Mouse (Mus musculus) cerebellum, adult 2 months (tissue): ENCODE results near the gene Ints4. TPM values are rescaled to one million over a fixed set of nuclear protein-coding genes. Genes with fewer than 3 reads are reported as not detected.
"Not testable (repeated sequence)": the region's sequence is repeated elsewhere in the genome, so short reads cannot be mapped to it uniquely, and the experiment has no call there.

ENCODE experiments used
- DNase-seq, 2 experiments: peaks; one replicate each; pipeline ENCODE4 v3.0.0; 2021
- H3K27ac ChIP-seq: fragments of 200-500 bp; 2 replicates; pipeline ENCODE4 v1.5.1; 2012; ENCODE audit warnings: low read length, control low read depth, inconsistent platforms; ENCODE audit not compliant: insufficient read depth
- H3K27me3 ChIP-seq: fragments of 200-500 bp; 2 replicates; pipeline ENCODE4 v1.6.1; 2012; ENCODE audit warnings: inconsistent platforms, mild to moderate bottlenecking, low read length, moderate library complexity; ENCODE audit not compliant: control insufficient read depth, insufficient read depth
- H3K4me1 ChIP-seq: fragments of 200-500 bp; 2 replicates; pipeline ENCODE4 v1.6.1; 2011; ENCODE audit warnings: low read length; ENCODE audit not compliant: control insufficient read depth, insufficient read depth
- H3K4me3 ChIP-seq: fragments of 200-500 bp; replicated peaks from 2 replicates; pipeline ENCODE3; 2011; ENCODE audit warnings: mild to moderate bottlenecking, low read depth, low read length, control low read depth; ENCODE audit not compliant: insufficient read depth
- CTCF ChIP-seq: fragments of 200-500 bp; IDR thresholded peaks from 2 replicates; pipeline ENCODE4 v1.5.1; 2011; ENCODE audit warnings: low read depth, mild to moderate bottlenecking, control low read depth, low read length, moderate library complexity, borderline replicate concordance; ENCODE audit not compliant: insufficient read depth
- POLR2A ChIP-seq: fragments of 200-500 bp; IDR thresholded peaks from 2 replicates; pipeline ENCODE4 v1.6.1; 2011; ENCODE audit warnings: low read length, control low read depth, borderline replicate concordance; ENCODE audit not compliant: insufficient read depth
- WGBS: fragments of 180-500 bp; shearing (Covaris S2); methylation state at CpG from one replicate; pipeline ENCODE4 v1.1.7; 2018; 5-methylcytosine and 5-hydroxymethylcytosine counted together
- polyA plus RNA-seq: library from polyadenylated mRNA; depleted of rRNA; stranded (reverse); fragments of >200 nt; gene quantifications from 2 replicates; pipeline ENCODE4 v1.2.3, GENCODE M21; 2012; rRNA removed

Ints4 gene
- polyA plus RNA-seq = 67.0 and 72.2 TPM in 2 replicates

DNA sequence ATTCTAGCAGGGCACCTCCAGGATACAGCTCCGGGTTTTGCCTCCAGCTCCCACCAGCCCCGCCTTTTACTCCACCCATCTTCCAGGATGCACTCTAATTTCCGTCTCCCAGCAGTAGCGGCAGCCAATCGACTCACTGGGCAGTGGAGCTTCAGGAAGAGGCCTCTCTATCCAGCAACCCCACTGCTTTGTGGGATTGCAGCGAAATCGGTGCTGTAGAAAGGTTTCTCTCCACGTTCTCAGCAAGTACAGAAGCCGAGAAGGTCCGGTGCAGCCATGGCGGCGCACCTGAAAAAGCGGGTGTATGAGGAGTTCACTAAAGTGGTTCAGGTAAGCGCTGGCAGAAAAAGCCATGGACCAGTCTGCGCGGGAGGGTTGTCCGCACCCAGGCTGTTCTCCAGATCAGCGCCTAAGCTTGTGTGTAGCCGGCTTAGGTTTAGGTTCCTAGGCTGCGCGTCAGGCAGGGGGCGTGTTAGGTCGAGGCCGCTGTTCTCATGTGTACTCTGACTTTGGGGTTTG, at the start of gene Ints4:
Ints4 (plus strand) TSS at position 136 of the 519 bp plus-strand sequence.
- no peaks in the 10 kb centered on the region for H3K27me3 ChIP-seq
- 1% methylated on average over 24 of the region's 24 CpGs for WGBS
- no peaks in the 10 kb centered on the region for H3K4me1 ChIP-seq
- H3K27ac ChIP-seq = peak within 1 kb of the TSS; percentile 49; the same call in 1 of the 2 replicates
- DNase-seq = peak; percentile 93 to 97
- peak within 1 kb of the TSS; percentile 90 for H3K4me3 ChIP-seq
- TF ChIP-seq POLR2A (peak; percentile 43; the same call in 1 of the 2 replicates), CTCF (0 out of 2 replicates have a peak, but pooled peaks have one; percentile 0)

DNA sequence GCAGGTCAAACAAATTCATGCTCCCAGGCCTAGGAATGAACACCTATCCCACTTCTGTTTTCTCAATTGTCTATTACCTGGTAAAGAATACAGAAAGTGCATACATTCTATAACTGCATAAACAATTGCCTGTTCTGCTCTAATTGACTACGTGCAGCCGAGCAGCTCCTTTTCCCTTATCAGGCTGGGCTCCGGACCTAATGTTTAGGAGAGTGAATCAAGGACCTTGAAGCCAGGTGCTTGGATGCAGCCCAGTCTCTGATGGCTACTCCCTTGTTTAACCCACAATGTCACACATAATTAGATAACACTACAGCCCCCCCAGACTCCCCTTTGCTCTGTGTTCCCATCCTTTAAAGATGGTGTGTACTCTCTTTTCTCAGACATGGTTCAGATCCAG, 47.2 kb upstream of the Ints4 start:
- H3K4me3 ChIP-seq, H3K4me1 ChIP-seq, H3K27me3 ChIP-seq, H3K27ac ChIP-seq, DNase-seq: not testable (repeated sequence)
- 69% methylated on average over 3 of the region's 3 CpGs for whole genome bisulfite sequencing

DNA sequence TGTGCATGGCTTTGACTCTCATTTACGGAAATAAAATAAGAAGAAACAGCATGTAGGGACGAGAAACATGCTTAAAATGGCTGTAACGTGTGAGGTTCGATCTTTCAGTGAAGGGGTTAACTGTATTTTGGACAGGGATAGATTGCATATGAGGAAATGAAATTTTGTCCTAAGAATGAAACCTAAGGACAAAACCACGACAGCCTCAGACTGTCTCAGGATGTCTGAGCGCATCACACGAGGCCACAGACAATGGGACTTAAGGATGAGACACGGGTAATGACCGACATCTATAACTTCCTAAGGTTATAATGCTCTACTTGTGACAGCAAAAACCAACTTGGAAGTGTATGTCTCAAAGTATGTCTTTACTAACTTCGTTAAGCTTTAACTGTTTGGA, 46.2 kb upstream of the Ints4 start:
- TF ChIP-seq POLR2A (no peak), CTCF (no peak)
- Histone ChIP-seq H3K4me3 (no peak overlapping the region), H3K27me3 (no peaks in the 10 kb centered on the region), H3K4me1 (no peaks in the 10 kb centered on the region), H3K27ac (no peak overlapping the region)
- WGBS = 88% methylated on average over 10 of the region's 10 CpGs
- DNase-seq = no peak

DNA sequence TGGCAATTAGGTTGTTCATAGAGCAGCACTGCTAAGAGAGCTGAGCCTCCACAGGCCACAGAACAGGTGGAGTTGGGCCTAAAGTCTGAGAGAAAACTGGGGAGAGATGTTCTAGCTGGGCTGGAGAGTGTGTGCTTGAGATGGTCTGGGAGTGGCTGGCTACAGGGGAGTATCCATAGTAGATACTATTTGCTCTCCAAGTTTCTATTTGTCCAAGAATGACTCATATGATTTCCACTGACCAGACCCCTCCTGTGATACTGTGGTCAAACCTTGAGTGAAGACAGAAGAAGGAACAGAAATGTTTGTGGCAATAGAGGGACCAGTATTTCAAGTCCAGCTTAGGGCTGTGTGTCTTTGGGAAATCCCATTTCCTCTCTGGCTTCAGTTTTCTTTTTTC, 41.8 kb upstream of the Ints4 start:
- H3K27ac ChIP-seq = no peak overlapping the region
- no peak overlapping the region for H3K4me3 ChIP-seq
- TF ChIP-seq POLR2A (no peak), CTCF (no peak)
- no peaks in the 10 kb centered on the region for H3K4me1 ChIP-seq
- H3K27me3 ChIP-seq = no peaks in the 10 kb centered on the region
- DNase-seq = no peak

DNA sequence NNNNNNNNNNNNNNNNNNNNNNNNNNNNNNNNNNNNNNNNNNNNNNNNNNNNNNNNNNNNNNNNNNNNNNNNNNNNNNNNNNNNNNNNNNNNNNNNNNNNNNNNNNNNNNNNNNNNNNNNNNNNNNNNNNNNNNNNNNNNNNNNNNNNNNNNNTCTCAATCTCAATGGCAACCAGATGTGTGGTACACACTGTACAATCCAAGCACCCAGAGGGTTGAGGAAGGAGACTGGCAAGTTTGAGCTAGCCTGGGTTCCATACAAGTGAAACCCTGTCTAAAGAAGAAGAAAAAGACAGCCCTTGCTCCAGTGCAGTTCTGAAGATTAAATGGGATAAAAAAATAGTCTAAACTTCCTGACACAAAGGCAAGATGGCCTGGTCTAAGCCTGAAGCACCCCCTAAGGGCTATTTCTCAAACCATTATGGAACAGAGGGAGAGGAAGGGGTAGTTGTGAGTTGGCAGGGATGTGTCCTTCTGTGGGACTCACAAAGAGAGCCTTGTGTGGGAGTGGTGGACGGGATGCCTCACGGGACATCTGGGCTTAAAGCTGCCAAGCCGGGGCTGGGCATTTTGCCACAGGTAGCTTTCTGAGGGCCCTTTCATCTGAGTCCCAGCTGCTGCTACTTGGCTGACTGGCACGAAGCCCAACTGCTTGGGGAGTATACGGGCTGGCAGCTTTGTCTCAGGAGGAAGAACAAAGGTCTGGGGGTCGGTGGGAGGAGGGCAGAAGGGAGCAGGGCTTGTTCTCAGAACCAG, 34.4 kb upstream of the Ints4 start:
- peak; percentile 75 to 83 for DNase-seq
- H3K27me3 ChIP-seq = no peaks in the 10 kb centered on the region
- peak overlapping the region; percentile 28; the same call in 1 of the 2 replicates for H3K27ac ChIP-seq
- H3K4me1 ChIP-seq = peaks cover 8% of the 10 kb centered on the region
- WGBS = 0% methylated on average over 6 of the region's 6 CpGs
- TF ChIP-seq POLR2A (no peak), CTCF (no peak)
- no peak overlapping the region for H3K4me3 ChIP-seq

DNA sequence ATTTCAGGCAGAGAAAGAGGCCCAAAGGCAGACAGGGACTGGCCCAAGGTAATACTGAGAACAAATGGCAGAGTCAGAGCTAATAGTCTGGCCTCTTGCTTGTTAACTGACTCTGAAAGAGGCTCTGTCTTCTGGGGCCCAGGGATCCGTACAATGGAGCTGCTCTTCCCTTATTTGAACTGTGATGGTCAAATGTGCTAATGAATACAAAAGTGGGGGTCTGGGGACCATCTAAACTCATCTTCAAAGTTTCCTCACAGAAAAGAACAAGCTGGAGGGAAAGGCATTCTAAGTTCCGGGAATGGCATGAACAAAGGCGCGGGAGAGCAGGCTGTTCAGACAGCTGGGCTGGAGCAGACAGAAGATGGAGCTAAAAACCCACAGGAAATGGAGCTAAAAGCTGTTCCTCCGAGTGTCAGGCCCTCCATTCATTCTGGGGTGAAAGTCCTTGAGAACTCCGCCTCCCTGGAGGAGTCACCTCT, 33.7 kb upstream of the Ints4 start:
- Histone ChIP-seq H3K4me1 (peaks cover 8% of the 10 kb centered on the region), H3K27me3 (no peaks in the 10 kb centered on the region), H3K27ac (peak overlapping the region; percentile 28), H3K4me3 (no peak overlapping the region)
- DNase-seq = peak in 1 of 2 experiments; percentile 19
- no peak for TF ChIP-seq CTCF
- TF ChIP-seq POLR2A = no peak
- 70% methylated on average over 6 of the region's 6 CpGs for WGBS

DNA sequence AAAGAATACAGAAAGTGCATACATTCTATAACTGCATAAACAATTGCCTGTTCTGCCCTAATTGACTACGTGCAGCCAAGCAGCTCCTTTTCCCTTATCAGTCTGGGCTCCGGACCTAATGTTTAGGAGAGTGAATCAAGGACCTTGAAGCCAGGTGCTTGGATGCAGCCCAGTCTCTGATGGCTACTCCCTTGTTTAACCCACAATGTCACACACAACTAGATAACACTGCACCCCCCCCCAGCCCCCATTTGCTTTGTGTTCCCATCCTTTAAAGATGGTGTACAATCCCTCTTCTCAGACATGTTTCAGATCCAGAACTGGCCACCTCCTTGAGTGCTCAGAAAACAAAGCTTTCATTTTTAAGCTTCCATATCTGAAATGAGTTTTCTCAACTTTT, 29.7 kb upstream of the Ints4 start, which contains the start of gene Kctd14:
Kctd14 (plus strand) TSS at position 301 of the 400 bp plus-strand sequence.
- H3K4me3 ChIP-seq, H3K4me1 ChIP-seq, H3K27me3 ChIP-seq, DNase-seq, H3K27ac ChIP-seq: not testable (repeated sequence)
- WGBS = 77% methylated on average over 2 of the region's 2 CpGs

DNA sequence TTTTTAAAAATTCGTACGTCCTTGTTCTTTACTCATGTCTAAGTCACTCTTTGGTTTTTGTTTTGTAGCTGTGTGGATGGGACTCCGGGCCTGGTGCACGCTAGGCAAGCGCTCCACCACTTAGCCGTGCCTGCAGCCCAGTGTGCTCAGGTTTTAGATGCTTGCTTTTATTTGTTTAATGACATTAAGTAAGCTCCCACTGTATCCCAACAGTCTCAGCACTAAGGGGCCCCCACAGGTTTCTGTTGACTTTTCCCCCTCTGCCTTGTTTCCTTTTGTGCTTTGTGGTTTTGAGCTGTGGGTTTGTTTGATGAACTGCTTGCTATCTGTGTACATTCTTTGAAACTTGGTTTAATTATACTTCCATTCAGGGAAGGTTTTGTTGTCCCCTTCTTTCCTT, 28.6 kb upstream of the Ints4 start:
- H3K4me1 ChIP-seq = no peaks in the 10 kb centered on the region
- H3K27ac ChIP-seq = no peak overlapping the region
- DNase-seq = no peak
- WGBS = 95% methylated on average over 6 of the region's 6 CpGs
- TF ChIP-seq POLR2A = no peak
- no peak for TF ChIP-seq CTCF
- H3K27me3 ChIP-seq = no peaks in the 10 kb centered on the region
- no peak overlapping the region for H3K4me3 ChIP-seq
